Mouse (Mus musculus): ENCODE data around the gene Shox2. TPM values are rescaled to one million over a fixed set of nuclear protein-coding genes. Genes with fewer than 3 reads are reported as not detected.

The Shox2 gene
- 3.6 TPM in 2 replicates for total RNA-seq (2014; fragmentation: Nextera tagmentation)
- total RNA-seq (2017) = 4.2 and 4.9 TPM in 2 replicates
- polyA plus RNA-seq (2012) = 2.2 and 2.7 TPM in 2 replicates

- DNase-seq (ENCODE audit: low spot score) = peak; percentile 12
- peaks cover 46% of the 10 kb centered on the region for H3K27me3 ChIP-seq (ENCODE audit: insufficient read depth, low read length)
- peaks cover 6% of the 10 kb centered on the region for H3K9me3 ChIP-seq (replicated peaks)
- peak within 1 kb of the TSS; percentile 75 for H3K4me3 ChIP-seq (ENCODE audit: low read depth, low read length)
- no peaks in the 10 kb centered on the region for H3K36me3 ChIP-seq (replicated peaks)
- ATAC-seq (ENCODE audit: extremely low read depth, insufficient number of reproducible peaks, low FRiP score, poor library complexity, severe bottlenecking) = no peak
- no peak for TF ChIP-seq TAL1 (conservative IDR thresholded peaks at IDR 0.05; ENCODE audit: low read depth, low read length)
- TF ChIP-seq POLR2AphosphoS5 (IDR thresholded peaks at IDR 0.05; ENCODE audit: insufficient replicate concordance, low read depth, low read length) = no peak
- no peak for TF ChIP-seq GATA2 (IDR thresholded peaks at IDR 0.05; ENCODE audit: borderline replicate concordance, low read depth, low read length)
- TF ChIP-seq CTCF (IDR thresholded peaks at IDR 0.05; ENCODE audit: low read depth, low read length) = no peak
- TF ChIP-seq GATA1 (IDR thresholded peaks at IDR 0.05; ENCODE audit: borderline replicate concordance, low read length) = no peak
- H3K4me1 ChIP-seq (ENCODE audit: insufficient read depth, low read depth, low read length) = peaks cover 23% of the 10 kb centered on the region
Observed at GRCm38 (mm10) chr3:66981706-66982105, at the start of gene Shox2. Gene Shox2, minus strand, starts transcription at chr3:66981771.

GRCm38 (mm10) chr3:66996820-66997219, 15.2 kb upstream of the Shox2 start:
- peaks cover 43% of the 10 kb centered on the region for H3K36me3 ChIP-seq (replicated peaks)
- TF ChIP-seq TAL1 (conservative IDR thresholded peaks at IDR 0.05; ENCODE audit: low read depth, low read length) (no peak), GATA1 (IDR thresholded peaks at IDR 0.05; ENCODE audit: borderline replicate concordance, low read length) (no peak), POLR2AphosphoS5 (IDR thresholded peaks at IDR 0.05; ENCODE audit: insufficient replicate concordance, low read depth, low read length) (no peak), GATA2 (IDR thresholded peaks at IDR 0.05; ENCODE audit: borderline replicate concordance, low read depth, low read length) (no peak), CTCF (IDR thresholded peaks at IDR 0.05; ENCODE audit: low read depth, low read length) (no peak)

DNA sequence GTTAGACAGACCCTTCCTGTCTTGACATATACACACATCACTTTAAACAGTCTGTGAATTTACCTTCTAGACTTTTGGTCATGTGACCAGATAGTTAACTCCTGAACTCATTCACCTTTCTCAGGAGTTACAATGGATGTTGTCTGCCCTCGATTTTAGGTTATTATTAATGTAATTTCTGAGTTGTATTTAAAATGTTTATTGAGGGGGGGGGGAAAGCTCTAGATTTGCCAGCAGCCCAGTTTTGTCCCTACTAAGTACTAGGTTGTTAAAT, 4.7 kb upstream of the Shox2 start:
- peaks cover 15% of the 10 kb centered on the region for H3K4me1 ChIP-seq (ENCODE audit: insufficient read depth, low read depth, low read length)
- TF ChIP-seq POLR2AphosphoS5 (IDR thresholded peaks at IDR 0.05; ENCODE audit: insufficient replicate concordance, low read depth, low read length) (no peak), GATA1 (IDR thresholded peaks at IDR 0.05; ENCODE audit: borderline replicate concordance, low read length) (no peak), CTCF (IDR thresholded peaks at IDR 0.05; ENCODE audit: low read depth, low read length) (no peak), GATA2 (IDR thresholded peaks at IDR 0.05; ENCODE audit: borderline replicate concordance, low read depth, low read length) (no peak), TAL1 (conservative IDR thresholded peaks at IDR 0.05; ENCODE audit: low read depth, low read length) (no peak)
- H3K36me3 ChIP-seq (replicated peaks) = peaks cover 8% of the 10 kb centered on the region
- H3K27me3 ChIP-seq (ENCODE audit: insufficient read depth, low read length) = peaks cover 6% of the 10 kb centered on the region; the same call in 1 of the 2 replicates
- H3K9me3 ChIP-seq (replicated peaks) = no peaks in the 10 kb centered on the region
- H3K4me3 ChIP-seq (ENCODE audit: low read depth, low read length) = peak overlapping the region; percentile 94
- ATAC-seq (ENCODE audit: extremely low read depth, insufficient number of reproducible peaks, low FRiP score, poor library complexity, severe bottlenecking) = no peak
- DNase-seq (ENCODE audit: low spot score) = no peak

More at GRCm38 (mm10) chr3:66996820-66997219, 15.2 kb upstream of the Shox2 start:
- DNase-seq (ENCODE audit: low spot score) = no peak
- Histone ChIP-seq H3K4me3 (ENCODE audit: low read depth, low read length) (no peak overlapping the region), H3K27me3 (ENCODE audit: insufficient read depth, low read length) (no peaks in the 10 kb centered on the region), H3K9me3 (replicated peaks) (no peaks in the 10 kb centered on the region), H3K4me1 (ENCODE audit: insufficient read depth, low read depth, low read length) (peaks cover 12% of the 10 kb centered on the region)
- peak; percentile 45; the same call in 1 of the 2 replicates for ATAC-seq (ENCODE audit: extremely low read depth, insufficient number of reproducible peaks, low FRiP score, poor library complexity, severe bottlenecking)

DNA sequence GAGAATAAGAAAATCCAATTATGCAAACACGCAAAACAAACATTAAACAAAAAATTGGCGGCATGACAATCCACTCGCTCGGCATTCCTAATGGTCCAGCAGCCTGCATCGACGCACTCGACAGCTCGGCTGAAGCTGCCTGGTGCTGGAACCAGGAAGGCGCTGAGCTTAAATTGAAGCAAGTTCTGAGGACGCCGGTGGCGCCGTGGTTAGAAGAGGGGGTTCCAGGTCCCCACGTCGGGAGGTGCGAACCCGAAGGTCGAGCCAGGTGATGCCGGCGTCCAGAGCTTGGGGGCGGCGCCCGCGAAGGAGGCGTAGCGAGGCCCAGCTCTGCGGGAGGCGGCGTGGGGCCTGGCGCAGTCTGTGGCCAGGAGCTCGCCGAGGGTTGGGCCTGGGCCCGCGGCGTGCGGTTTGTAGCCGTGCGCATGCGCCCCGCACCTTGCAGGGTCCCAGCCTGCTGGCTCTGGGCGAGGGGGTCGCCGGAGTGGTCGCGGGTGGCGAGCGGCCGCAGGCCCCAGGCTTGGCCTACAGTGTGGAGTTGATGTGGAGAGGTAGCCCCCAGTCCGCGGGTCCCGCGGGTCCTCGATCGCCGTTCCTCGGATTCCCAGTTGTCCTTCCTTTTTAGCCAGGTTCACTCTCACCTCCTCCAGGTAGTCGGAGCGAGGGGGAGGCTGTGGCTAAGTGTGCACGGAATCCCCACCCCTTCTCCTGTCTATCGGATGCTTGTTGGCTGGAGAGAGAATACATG, 4.1 kb upstream of the Shox2 start:
- peaks cover 6% of the 10 kb centered on the region for H3K36me3 ChIP-seq (replicated peaks)
- no peak for TF ChIP-seq CTCF (IDR thresholded peaks at IDR 0.05; ENCODE audit: low read depth, low read length)
- TF ChIP-seq GATA1 (IDR thresholded peaks at IDR 0.05; ENCODE audit: borderline replicate concordance, low read length) = no peak
- TF ChIP-seq POLR2AphosphoS5 (IDR thresholded peaks at IDR 0.05; ENCODE audit: insufficient replicate concordance, low read depth, low read length) = no peak
- TF ChIP-seq GATA2 (IDR thresholded peaks at IDR 0.05; ENCODE audit: borderline replicate concordance, low read depth, low read length) = no peak
- no peak for TF ChIP-seq TAL1 (conservative IDR thresholded peaks at IDR 0.05; ENCODE audit: low read depth, low read length)

GRCm38 (mm10) chr3:66983481-66983880, 1.9 kb upstream of the Shox2 start:
- Histone ChIP-seq H3K9me3 (replicated peaks) (peaks cover 6% of the 10 kb centered on the region), H3K36me3 (replicated peaks) (peaks cover 3% of the 10 kb centered on the region), H3K4me3 (ENCODE audit: low read depth, low read length) (no peak overlapping the region), H3K27me3 (ENCODE audit: insufficient read depth, low read length) (peaks cover 30% of the 10 kb centered on the region), H3K4me1 (ENCODE audit: insufficient read depth, low read depth, low read length) (peaks cover 24% of the 10 kb centered on the region)
- DNase-seq (ENCODE audit: low spot score) (no peak), ATAC-seq (ENCODE audit: extremely low read depth, insufficient number of reproducible peaks, low FRiP score, poor library complexity, severe bottlenecking) (no peak)
- TF ChIP-seq TAL1 (conservative IDR thresholded peaks at IDR 0.05; ENCODE audit: low read depth, low read length) (no peak), CTCF (IDR thresholded peaks at IDR 0.05; ENCODE audit: low read depth, low read length) (no peak), GATA1 (IDR thresholded peaks at IDR 0.05; ENCODE audit: borderline replicate concordance, low read length) (no peak), GATA2 (IDR thresholded peaks at IDR 0.05; ENCODE audit: borderline replicate concordance, low read depth, low read length) (no peak), POLR2AphosphoS5 (IDR thresholded peaks at IDR 0.05; ENCODE audit: insufficient replicate concordance, low read depth, low read length) (no peak)

More for the DNA sequence above, 4.1 kb upstream of the Shox2 start:
- ATAC-seq (ENCODE audit: extremely low read depth, insufficient number of reproducible peaks, low FRiP score, poor library complexity, severe bottlenecking) (peak; percentile 63), DNase-seq (ENCODE audit: low spot score) (peak; percentile 57)
- Histone ChIP-seq H3K9me3 (replicated peaks) (no peaks in the 10 kb centered on the region), H3K4me3 (ENCODE audit: low read depth, low read length) (peak overlapping the region; percentile 94), H3K4me1 (ENCODE audit: insufficient read depth, low read depth, low read length) (peaks cover 20% of the 10 kb centered on the region), H3K27me3 (ENCODE audit: insufficient read depth, low read length) (peaks cover 11% of the 10 kb centered on the region)

DNA sequence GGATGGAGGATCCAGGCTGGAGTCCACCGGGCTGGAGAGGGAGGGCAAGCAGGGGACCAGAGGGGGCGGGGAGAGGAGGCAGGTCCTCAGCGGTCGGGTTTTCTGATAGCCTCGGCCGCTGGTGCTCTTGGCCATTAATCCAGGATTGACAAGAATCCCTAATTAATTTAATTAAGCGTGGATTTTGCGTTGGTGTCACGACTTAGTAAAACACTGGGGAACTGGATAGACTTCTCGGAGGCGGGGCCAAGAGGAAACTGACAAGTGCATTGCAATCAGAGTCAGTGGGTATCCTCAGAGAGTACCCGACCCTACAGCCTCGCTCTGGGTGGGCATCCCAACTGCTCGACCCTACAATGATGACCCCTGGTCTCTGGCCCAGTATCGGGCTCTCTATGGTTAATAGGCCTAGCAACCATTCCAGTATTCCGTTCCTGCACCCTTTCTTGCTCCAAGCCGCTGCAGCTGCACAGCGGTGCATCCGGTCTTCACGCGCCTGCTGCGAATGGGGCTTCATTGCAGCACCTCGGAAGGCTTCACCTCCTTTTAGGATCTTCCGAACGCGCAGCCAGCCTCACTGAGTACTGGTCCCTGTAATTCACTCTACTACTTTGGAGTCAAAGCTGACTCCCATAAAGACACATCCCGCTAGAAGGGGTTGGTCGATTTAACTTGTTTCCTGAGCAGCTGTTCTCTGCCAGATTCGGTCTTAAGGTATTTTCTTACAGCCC, 775 bp upstream of the Shox2 start:
- peak; percentile 19; the same call in 1 of the 2 replicates for ATAC-seq (ENCODE audit: extremely low read depth, insufficient number of reproducible peaks, low FRiP score, poor library complexity, severe bottlenecking)
- H3K9me3 ChIP-seq (replicated peaks) = peaks cover 6% of the 10 kb centered on the region
- H3K27me3 ChIP-seq (ENCODE audit: insufficient read depth, low read length) = peaks cover 41% of the 10 kb centered on the region
- H3K36me3 ChIP-seq (replicated peaks) = peaks cover under 1% of the 10 kb centered on the region
- TF ChIP-seq GATA1 (IDR thresholded peaks at IDR 0.05; ENCODE audit: borderline replicate concordance, low read length) = no peak
- TF ChIP-seq POLR2AphosphoS5 (IDR thresholded peaks at IDR 0.05; ENCODE audit: insufficient replicate concordance, low read depth, low read length) = no peak
- TF ChIP-seq CTCF (IDR thresholded peaks at IDR 0.05; ENCODE audit: low read depth, low read length) = no peak
- TF ChIP-seq TAL1 (conservative IDR thresholded peaks at IDR 0.05; ENCODE audit: low read depth, low read length) = no peak
- TF ChIP-seq GATA2 (IDR thresholded peaks at IDR 0.05; ENCODE audit: borderline replicate concordance, low read depth, low read length) = no peak
- peak; percentile 11 for DNase-seq (ENCODE audit: low spot score)
- peaks cover 24% of the 10 kb centered on the region for H3K4me1 ChIP-seq (ENCODE audit: insufficient read depth, low read depth, low read length)
- peak overlapping the region; percentile 75 for H3K4me3 ChIP-seq (ENCODE audit: low read depth, low read length)
